Mouse (Mus musculus) hindlimb bud, embryonic 11.5 days (tissue): Measurements from ENCODE around the gene Ptprn.

Source experiments
- DNase-seq: peaks from one replicate; pipeline ENCODE4 v3.0.0-alpha.2; 2012; ENCODE audit warnings: low read depth, low spot score; ENCODE audit errors: extremely low spot score

The Ptprn gene

GRCm38 (mm10) chr1:75227653-75228052 lies 36.6 kb downstream of the Ptprn start:
- DNase-seq, result no peak

GRCm38 (mm10) chr1:75226138-75226537 lies 38.2 kb downstream of the Ptprn start:
- no peak for DNase-seq

- no peak for DNase-seq
Observed at GRCm38 (mm10) chr1:75225473-75225872, 38.8 kb downstream of the Ptprn start.

DNA sequence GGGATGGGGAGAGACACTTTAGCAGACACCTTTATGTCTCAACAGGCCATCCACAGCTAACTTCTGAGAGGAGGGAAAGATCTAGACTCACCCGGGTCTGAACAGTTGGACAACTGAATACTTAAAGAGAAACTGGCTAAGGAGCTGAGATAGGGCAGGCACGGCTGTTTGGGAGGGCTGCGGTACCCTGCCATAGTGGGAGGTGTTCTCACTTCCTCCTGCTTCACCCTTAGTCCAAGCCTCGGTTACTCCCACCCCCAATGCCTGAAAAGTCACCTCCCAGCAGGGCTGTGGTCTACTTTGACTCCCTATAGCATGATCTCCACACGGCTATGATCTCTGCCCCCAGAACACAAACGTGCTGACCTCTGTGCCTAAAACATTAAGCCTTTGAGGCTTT lies 40.8 kb downstream of the Ptprn start:
- DNase-seq, result no peak

DNA sequence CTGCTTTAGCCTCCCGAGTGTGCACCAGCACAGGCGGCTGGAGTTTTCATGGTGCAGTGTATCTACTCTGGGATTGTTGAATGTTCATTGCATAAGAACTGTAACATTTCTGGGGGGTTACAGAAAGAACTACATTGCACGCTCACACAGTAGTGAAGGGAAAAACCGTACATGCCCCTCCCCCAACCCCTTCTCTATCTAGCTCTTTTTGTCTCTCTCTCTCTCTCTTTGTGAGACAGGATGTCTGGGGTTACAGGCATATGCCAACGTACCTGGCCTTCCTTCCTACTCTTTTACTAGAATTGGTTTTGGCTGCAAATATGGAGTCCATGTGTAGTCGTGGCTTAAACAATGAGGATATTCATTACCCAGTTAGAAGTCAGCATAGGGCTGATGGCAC lies 41.4 kb downstream of the Ptprn start:
- DNase-seq, result no peak

DNA sequence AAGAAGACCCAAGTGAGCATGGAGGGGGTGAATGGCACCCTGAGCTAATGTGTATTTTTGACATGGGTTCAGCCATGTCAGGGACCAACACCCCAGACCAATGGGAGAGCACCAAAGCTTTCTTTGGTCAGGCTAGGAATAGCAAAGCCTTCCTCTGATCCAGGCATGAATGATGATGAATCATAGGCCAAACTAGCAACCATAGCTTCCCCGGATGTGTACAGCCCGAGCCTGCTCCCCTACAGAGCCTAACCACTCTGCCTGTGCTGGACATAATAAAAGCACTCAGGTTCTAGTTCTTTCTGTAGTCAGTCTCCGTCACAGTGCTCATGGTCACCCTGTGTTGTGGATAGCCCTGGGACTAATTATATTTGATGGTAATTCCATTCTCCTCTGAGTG lies 42.8 kb downstream of the Ptprn start:
- DNase-seq, result no peak

DNA sequence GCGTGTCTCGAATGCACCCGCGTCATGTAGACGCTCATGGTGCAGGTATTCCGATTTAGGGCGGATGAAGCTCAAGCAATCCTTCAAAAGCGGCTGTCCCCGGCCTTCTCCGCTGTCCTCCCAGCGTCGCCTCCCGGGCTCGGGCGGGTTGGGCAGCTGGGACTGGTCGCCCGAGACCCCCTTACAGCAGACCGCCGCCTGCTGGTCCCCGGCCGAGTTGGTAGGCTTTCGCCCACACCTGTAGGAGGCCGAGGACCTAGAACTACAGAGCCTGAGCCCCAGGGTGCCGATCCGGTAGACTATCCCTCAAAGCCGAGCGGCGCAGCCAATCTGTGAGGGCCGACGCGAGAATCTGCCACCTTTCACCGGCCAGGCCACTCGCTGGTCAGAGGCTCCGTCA lies 44.8 kb downstream of the Ptprn start, which contains the start of gene Tuba4a:
Tuba4a (minus strand) TSS at position 335 of the 400 bp plus-strand sequence.
- DNase-seq, result no peak

DNA sequence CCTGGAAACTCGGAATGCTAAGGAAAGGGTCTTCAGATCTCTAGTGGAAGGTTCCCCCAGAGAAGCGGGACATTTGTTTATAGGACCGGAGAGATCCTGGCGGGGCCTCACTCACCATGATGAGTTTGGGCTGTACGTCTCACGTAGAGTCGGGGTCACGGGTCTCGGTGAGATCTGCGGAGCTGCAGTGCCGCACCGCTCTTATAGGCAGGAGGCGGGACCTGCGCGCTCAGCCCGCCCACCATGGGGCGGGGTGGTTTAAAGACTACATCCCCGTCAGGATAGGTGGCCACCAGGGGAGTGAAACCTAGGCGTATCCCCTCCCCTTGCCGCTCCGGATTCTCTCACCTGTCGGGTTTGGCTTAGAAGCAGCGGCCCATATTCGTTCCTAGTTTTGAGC lies 45.2 kb downstream of the Ptprn start:
- no peak for DNase-seq

DNA sequence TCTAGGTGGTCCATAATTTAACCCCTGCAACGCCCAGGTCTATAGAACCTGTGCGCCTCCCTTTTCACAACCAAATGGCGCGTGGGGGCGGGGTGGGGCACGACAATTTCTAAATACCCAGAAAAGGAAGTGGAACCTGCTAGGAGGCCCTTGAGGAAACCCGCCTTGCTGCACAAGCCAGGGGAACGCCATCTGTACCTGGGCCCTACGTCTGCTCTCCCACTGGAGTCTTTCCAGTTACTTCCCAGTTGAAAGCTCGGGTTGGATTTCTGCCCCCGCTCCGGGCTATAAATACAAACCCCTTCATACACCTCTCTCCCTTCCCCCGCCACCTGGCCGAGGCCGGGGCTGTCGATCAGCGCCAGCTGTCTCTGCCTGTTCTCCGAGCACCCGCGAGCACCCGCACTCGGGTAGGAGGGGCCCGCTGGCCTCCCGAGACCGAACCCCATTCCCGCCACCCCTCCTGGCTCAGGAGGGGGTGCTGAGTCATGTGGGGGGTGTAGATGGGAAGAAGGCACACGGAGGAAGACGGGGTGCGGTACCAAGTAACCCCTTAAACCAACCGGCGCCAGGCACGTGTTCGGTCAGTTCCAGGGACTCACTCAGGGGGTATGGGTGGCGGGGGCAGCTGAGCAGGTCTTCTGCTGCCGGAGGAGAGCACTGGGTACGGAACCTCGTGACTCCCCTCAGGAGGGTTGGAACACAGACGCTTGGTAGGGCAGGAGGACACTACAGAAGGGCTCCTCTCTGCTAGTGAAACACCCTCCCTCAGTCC lies 45.9 kb downstream of the Ptprn start:
- DNase-seq, result no peak

DNA sequence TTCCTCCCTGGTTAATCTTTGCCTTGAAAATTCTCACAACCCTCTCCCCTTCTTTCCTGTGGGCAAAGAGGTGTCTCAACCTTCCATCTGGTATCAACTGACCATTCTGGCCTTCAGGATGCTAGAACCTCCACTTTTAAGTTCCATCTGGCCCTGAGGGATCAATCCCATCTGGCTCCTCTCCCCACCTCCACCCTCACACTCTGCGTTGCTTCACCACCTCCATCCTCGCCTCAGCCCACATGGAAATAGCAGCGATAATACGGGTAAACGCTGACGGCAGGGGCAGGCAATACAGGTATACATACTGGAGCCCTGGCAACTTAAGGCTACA lies 46.4 kb downstream of the Ptprn start:
- DNase-seq, result no peak

GRCm38 (mm10) chr1:75216797-75217585 lies 47.3 kb downstream of the Ptprn start:
- no peak for DNase-seq

- no peak for DNase-seq
Observed at GRCm38 (mm10) chr1:75215785-75216184, 48.5 kb downstream of the Ptprn start.

- no peak for DNase-seq
Observed at GRCm38 (mm10) chr1:75214886-75215285, 49.4 kb downstream of the Ptprn start.

GRCm38 (mm10) chr1:75214442-75214841 lies 49.9 kb downstream of the Ptprn start:
- DNase-seq, result no peak

GRCm38 (mm10) chr1:75213096-75213495 lies 51.2 kb downstream of the Ptprn start:
- no peak for DNase-seq

DNA sequence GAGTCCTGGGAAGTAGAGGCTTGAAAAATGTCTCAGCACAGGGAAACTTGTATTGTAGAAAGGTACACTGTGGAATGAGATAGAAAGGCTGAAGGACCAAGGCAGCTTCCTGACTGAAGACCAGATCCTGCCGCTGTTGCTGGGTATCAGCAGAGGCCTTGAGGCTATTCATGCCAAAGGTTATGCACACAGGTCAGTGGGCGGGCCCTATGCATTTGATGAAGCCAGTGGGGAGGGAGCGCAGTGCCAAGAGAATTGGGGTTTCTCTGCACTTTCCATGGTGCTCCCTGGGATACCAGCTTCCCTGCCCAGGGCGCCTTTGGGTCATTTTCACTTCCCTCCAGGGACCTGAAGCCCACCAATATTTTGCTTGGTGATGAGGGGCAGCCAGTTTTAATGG lies 51.8 kb downstream of the Ptprn start:
- DNase-seq, result no peak

GRCm38 (mm10) chr1:75211141-75211708 lies 53.1 kb downstream of the Ptprn start:
- no peak for DNase-seq

DNA sequence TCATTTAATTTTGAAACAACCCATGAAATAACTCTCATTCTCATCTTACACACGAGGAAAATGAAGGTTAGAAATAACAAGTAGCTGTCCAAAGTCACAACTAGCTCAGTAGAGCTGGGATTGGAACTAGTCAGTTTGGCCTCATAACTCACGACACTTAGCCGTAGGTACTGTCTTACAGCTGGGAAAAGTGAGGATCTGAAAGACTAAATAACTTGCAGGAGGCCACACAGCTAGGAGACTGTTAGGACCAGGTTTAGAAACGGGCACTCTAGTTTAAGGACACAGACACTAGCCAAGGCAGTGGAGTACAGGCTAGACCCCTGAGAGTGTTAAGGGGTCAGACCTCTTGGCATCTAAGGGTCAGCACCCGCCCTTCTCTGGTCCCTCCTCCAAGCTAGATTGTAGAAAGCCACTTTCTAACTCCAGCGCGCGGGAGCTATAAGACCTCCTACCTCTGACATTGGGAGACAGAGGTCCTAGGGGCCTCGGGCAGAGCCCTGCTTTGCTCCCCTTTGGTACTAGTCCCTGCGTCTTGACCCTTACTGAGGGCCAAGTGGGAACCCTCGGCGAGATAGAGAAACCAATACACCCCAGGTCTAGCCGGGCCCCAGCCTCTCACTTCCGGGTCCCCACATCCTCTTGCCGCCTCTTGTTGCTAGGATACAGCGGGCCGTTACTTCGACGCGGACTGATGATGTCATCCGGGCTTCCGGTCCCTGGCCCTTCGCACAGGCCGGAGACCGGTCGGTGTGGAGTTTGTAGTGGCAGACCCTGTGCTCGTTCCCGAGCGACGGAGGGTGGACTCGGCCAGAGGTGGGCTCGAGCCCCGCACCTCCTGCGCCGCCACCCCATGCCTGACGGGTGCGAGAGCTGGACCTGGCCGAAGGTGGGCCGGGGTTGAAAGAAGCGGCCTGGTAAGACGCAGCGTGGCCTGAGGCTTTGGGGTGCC lies 53.9 kb downstream of the Ptprn start, which contains the start of the genes Glb1l and Stk16:
Glb1l (minus strand) TSS at position 678 of the 952 bp plus-strand sequence.
Stk16 (plus strand) TSS at position 703 of the 952 bp plus-strand sequence.
- DNase-seq, result peak; percentile 89

DNA sequence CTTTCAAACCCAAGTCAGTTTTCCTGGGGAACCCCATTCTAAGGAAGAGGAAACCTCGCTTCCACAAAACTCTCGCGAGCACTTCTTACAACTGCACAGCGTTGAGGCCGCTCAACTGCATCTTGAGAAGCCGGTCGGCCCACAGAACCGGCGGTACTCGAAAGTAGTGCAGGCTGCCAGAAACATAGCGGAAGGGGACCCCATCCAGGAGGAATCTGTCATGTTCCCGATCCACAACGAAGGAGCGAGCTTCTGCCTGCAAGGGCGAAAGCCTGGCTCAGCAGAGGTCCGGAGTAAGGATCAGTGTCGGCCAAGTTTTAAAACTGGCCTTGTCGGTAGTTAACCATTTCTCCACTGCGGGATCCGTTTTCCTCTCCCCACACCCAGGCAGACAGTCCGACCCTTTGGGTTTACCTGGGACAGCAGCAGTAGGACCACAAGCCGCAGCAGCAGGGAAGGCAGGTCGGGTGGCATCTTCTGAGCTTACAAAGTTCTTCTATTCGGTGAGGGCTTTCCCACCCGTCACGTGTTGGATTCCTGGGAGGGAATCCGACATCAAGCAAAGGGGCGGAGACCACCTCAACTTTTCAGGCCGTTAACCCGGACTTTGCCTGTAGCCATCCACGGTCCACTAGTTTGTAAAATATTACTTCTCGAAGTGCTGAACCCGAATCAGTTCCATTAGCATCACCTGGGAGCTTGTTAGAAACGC lies 55.2 kb downstream of the Ptprn start:
- DNase-seq, result no peak

- DNase-seq, result no peak
Observed at GRCm38 (mm10) chr1:75201236-75201635, 63.1 kb downstream of the Ptprn start.
